Mouse (Mus musculus) megakaryocyte, embryonic 14.5 days (primary cell): ENCODE results near the gene Ndufaf3. TPM values are rescaled to one million over a fixed set of nuclear protein-coding genes. Genes with fewer than 3 reads are reported as not detected.
A peak's percentile ranks its signal among the peaks of the same experiment; 100 is the strongest.
"Not testable (repeated sequence)": the region's sequence is repeated elsewhere in the genome, so short reads cannot be mapped to it uniquely, and the experiment has no call there.

Experiments
- H3K27me3 ChIP-seq: replicated peaks from 2 replicates; pipeline ENCODE3; 2012; ENCODE audit warnings: inconsistent platforms
- H3K36me3 ChIP-seq: replicated peaks from 2 replicates; pipeline ENCODE3; 2012; ENCODE audit warnings: low read length, inconsistent platforms, mixed read lengths
- H3K4me1 ChIP-seq: 2 replicates; pipeline ENCODE4 v1.6.1; 2012; ENCODE audit warnings: inconsistent platforms
- H3K4me3 ChIP-seq: replicated peaks from 2 replicates; pipeline ENCODE3; 2012; ENCODE audit warnings: moderate library complexity, mild to moderate bottlenecking, inconsistent platforms
- H3K9me3 ChIP-seq: 2 replicates; pipeline ENCODE4 v1.6.1; 2012; ENCODE audit warnings: inconsistent platforms
- FLI1 ChIP-seq: IDR thresholded peaks from 2 replicates; pipeline ENCODE4 v1.6.1; 2012; ENCODE audit warnings: low read length, inconsistent platforms, mixed read lengths
- GATA1 ChIP-seq: IDR thresholded peaks from 3 replicates; pipeline ENCODE4 v1.6.1; 2012; ENCODE audit warnings: mixed read lengths, low read length, inconsistent platforms, borderline replicate concordance
- polyA plus RNA-seq: library from polyadenylated mRNA; stranded (reverse); fragments of >175 nt; gene quantifications from 2 replicates; pipeline ENCODE4 v1.2.3, GENCODE M21; 2012; ENCODE audit warnings: low replicate concordance; ENCODE audit not compliant: insufficient read depth

The Ndufaf3 gene
- 28.6 and 37.1 TPM in 2 replicates for polyA plus RNA-seq

DNA sequence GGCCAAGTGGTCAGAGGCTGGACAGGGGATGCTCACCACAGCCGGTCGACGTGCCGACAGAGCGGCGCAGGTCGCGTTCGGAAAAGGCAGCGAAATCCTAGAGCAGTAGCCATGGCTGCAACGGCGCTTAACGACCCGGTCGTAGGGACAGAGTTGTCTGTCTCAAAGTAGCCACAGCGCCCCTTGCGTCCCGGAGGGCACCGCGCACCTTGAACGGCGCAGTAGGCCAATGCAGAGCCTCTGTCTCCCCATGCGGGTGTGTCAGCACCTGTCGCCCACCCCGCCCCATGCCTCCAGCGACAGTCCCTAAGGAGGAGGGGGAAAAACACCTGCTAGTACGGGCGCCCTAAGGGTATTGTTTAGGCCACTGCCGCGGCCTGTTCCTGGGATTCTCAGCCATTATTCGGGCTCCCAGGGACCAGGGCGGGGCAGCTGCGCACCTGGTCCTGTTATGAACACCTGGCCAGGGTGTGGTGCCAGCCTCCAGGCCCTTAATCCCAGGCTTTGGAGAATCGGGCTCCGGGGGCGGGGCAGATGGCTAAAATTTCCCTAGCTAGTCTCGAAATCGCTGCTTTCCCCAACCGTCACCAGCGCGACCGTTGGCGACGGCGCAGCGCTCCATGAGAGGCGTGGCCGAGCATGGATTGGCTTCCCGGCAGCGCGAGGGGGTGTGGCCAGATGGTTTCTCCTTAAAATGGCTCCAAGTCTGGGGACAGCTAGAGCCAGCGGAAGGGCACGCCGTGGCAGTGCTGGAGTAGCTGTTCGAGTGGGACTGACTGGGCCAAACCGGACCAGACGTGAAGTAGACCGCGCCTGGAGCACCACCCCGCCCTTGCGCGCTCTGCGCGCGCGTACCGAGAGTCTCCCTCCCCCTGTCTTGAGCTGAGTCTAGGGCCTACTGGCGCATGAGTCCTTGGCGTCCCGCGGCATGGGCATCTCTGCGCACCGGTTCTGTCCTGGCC lies at the start of gene Ndufaf3:
Gene Ndufaf3 (minus strand): TSS at position 620 of the 962 bp plus-strand sequence.
- peak within 1 kb of the TSS; percentile 99 for H3K4me3 ChIP-seq
- H3K4me1 ChIP-seq = peaks cover 79% of the 10 kb centered on the region
- TF ChIP-seq FLI1 (no peak), GATA1 (no peak)
- H3K9me3 ChIP-seq = no peaks in the 10 kb centered on the region
- no peaks in the 10 kb centered on the region for H3K27me3 ChIP-seq
- peaks cover 56% of the 10 kb centered on the region for H3K36me3 ChIP-seq

DNA sequence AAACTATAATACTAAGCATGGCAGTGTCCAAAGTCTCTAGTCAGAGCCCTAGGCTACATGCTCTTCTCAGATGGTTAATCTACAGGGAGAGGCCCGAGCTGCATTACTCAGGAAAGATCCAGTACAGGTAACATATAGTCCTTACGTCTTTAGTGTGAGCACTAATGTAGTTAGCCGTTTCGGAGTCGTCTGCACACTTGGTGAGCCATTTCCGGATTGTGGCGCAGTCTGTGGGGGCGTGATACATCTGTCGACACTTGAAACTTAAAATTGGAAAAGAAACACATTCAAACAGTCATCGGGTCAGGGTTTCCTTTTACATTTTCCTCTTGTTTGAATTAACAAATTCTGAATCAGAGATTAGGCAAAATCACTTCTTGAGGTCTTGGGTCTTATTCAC lies 44.3 kb upstream of the Ndufaf3 start:
- no peak overlapping the region for H3K4me3 ChIP-seq
- H3K4me1 ChIP-seq = peaks cover 9% of the 10 kb centered on the region
- no peaks in the 10 kb centered on the region for H3K27me3 ChIP-seq
- H3K36me3 ChIP-seq = peaks cover 99% of the 10 kb centered on the region
- TF ChIP-seq FLI1 (no peak), GATA1 (no peak)
- no peaks in the 10 kb centered on the region for H3K9me3 ChIP-seq

- Histone ChIP-seq H3K27me3 (no peaks in the 10 kb centered on the region), H3K36me3 (peaks cover 98% of the 10 kb centered on the region), H3K9me3 (no peaks in the 10 kb centered on the region), H3K4me1 (peaks cover 4% of the 10 kb centered on the region; the same call in 1 of the 2 replicates), H3K4me3 (no peak overlapping the region)
- no peak for TF ChIP-seq FLI1
These were observed 41.7 kb upstream of the Ndufaf3 start for GRCm38 (mm10) chr9:108608889-108609288.

GRCm38 (mm10) chr9:108607929-108608328 lies 40.7 kb upstream of the Ndufaf3 start:
- not testable (repeated sequence) for H3K9me3 ChIP-seq, H3K27me3 ChIP-seq, H3K4me3 ChIP-seq, H3K4me1 ChIP-seq
- peaks cover 98% of the 10 kb centered on the region for H3K36me3 ChIP-seq

- Histone ChIP-seq H3K36me3 (peaks cover 55% of the 10 kb centered on the region), H3K9me3 (no peaks in the 10 kb centered on the region), H3K27me3 (peaks cover 6% of the 10 kb centered on the region), H3K4me3 (no peak overlapping the region), H3K4me1 (peaks cover 11% of the 10 kb centered on the region)
- no peak for TF ChIP-seq FLI1
- no peak for TF ChIP-seq GATA1
These were observed 34.8 kb upstream of the Ndufaf3 start for GRCm38 (mm10) chr9:108601986-108602385.

DNA sequence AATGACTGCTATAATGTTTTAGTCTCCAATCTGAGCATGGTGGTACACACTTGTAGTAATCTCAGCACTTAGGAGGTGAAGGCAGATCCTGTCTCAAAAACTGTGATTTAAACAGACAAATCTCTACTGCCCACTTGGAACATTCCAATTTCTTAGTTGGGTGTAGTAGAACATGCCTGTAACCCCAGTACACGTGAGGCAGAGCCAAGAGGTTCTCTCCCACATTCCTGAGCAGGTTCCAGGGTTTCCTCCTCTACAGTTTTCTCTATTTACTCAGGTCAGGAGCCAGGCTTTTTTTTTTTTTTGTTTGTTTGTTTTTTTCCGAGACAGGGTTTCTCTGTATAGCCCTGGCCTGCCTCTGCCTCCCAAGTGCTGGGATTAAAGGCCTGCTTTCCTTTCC lies 32.8 kb upstream of the Ndufaf3 start:
- TF ChIP-seq GATA1 (no peak), FLI1 (no peak)
- H3K9me3 ChIP-seq = no peaks in the 10 kb centered on the region
- H3K36me3 ChIP-seq = peaks cover 36% of the 10 kb centered on the region
- no peak overlapping the region for H3K4me3 ChIP-seq
- peaks cover 21% of the 10 kb centered on the region for H3K4me1 ChIP-seq
- peaks cover 7% of the 10 kb centered on the region for H3K27me3 ChIP-seq

DNA sequence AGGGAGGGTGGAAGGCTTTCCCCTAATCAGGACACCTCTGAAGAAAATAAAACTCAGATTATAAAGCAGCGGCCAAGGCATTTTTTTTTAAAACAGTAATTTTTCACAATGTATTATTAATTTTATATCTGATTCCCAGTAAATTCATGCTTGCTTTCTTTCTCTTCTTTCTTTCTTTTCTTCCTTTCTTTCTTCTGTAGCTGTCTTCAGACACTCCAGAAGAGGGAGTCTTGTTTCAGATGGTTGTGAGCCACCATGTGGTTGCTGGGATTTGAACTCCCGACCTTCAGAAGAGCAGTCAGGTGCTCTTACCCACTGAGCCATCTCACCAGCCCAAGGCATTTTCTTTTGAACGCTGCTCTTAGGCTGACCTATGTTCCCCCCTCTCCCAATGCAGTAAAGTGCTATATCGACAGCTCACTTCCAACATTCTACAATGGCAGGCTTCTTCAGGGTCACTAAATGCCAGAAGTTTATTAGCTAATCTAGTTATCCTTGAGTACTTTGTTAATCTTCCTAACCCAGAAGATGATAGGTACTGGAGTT lies 31.9 kb upstream of the Ndufaf3 start:
- TF ChIP-seq GATA1 (no peak), FLI1 (no peak)
- no peaks in the 10 kb centered on the region for H3K9me3 ChIP-seq
- no peak overlapping the region for H3K4me3 ChIP-seq

DNA sequence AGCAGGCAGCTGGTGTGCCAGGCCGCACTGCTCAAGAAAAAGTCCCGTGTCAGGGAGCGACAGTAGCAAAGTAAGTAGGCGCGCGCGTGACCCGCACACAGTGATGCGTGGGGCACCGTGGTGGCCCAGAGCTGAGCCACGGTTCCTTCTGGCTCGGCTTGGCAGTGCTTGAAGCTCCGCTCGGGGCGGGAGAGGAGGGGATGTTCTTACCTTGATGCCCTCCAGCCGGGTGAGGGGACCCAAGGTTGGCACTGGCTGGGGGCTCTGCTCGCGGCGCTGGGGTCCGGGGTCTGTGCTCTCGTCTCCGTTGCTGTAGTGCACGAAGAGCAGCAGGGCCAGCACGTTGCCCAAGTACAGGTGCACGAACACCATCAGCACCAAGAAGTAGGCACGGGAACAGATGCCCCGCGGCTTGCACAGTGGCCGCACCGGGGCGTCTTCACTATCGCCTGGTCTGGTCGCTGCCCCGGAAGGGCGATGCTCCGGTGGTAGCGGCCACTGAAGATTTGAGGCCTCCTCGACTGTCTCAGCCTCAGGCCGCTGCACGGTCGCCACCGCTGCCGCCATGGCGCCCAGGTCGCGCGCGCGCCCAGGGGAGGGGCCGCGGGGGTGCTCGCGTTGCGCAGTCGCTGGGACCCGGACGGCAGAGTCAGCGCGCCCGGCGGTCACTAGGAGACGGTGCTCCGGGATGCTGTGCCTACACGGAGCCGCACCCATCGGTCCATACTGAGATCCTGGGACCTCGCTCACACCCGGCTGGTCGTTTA lies 29.9 kb upstream of the Ndufaf3 start, which contains the start of gene P4htm:
Gene P4htm (minus strand): TSS at position 670 of the 767 bp plus-strand sequence.
- H3K4me3 ChIP-seq = peak within 1 kb of the TSS; percentile 93
- TF ChIP-seq GATA1 = no peak
- TF ChIP-seq FLI1 = no peak
- no peaks in the 10 kb centered on the region for H3K9me3 ChIP-seq
- H3K27me3 ChIP-seq = peaks cover 7% of the 10 kb centered on the region
- peaks cover 13% of the 10 kb centered on the region for H3K36me3 ChIP-seq
- H3K4me1 ChIP-seq = peaks cover 33% of the 10 kb centered on the region

More for the DNA sequence above, 31.9 kb upstream of the Ndufaf3 start:
- H3K36me3 ChIP-seq = peaks cover 27% of the 10 kb centered on the region
- H3K27me3 ChIP-seq = peaks cover 7% of the 10 kb centered on the region
- peaks cover 30% of the 10 kb centered on the region for H3K4me1 ChIP-seq

DNA sequence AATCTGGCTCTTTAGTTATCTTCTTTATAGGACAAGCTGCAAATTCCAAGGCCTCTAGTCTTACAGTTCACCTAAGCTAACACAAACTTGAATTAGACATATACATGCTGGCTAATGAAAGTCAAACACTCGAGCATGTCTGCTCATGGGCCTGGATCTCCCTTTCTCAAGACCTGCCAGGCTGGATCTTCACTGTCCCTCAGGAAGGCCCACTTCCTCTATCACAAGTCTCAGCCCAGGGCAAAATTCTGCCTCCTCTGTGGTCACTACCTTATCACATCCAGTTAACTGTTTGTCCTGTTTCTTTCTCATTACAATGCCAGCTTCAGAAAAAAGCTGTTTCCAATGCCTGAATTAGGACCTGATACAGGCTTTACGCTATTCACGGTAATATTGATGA lies 27.1 kb upstream of the Ndufaf3 start:
- Histone ChIP-seq H3K27me3 (peaks cover 7% of the 10 kb centered on the region), H3K9me3 (no peaks in the 10 kb centered on the region), H3K36me3 (peaks cover 4% of the 10 kb centered on the region), H3K4me3 (no peak overlapping the region), H3K4me1 (peaks cover 34% of the 10 kb centered on the region)
- TF ChIP-seq GATA1 (no peak), FLI1 (no peak)
